Mouse (Mus musculus): Measurements from ENCODE around the gene Hmg20a. TPM values are rescaled to one million over a fixed set of nuclear protein-coding genes. Genes with fewer than 3 reads are reported as not detected.

Hmg20a gene
- polyA plus RNA-seq, 1 experiment = 13.8 TPM

DNA sequence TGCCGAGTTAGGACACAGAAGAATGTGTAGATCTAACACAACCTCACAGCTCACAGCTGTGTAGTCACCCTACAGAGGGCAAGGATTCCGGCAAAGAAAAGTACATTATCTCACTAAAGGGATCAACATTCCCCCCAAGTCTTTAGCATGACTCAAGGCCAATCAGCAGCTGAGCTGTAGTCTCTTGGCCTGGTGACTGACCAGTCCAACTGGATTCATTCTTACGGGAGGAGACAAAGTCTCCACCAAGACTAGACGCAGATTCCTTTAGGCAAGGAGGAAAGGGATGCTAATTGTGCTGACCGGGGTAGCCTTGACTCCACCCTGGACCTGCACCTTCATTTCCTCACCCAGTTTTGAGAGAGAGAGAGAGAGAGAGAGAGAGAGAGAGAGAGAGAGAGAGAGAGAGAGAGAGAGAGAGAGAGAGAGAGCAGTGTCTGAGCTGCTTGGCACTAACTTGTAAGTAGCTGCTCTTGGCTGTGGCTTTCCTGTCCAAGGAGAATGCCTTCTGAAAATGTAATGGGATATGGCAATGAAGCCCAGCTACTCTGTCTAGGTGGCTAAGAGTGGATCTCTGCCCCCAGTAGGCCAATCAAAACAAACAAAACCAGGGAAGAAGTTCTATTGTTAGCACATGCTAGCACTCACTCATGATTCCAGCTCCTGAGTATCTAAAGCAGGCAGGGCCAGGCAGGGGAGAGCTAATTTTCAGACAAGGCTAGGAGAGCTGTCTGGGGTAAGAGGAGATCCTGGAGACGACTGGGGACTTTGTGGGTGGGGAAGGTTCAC lies 126.5 kb downstream of the Hmg20a start:
- Histone ChIP-seq H3K4me3 (no peak overlapping the region), H3K36me3 (ENCODE audit: control insufficient read depth, insufficient read depth) (no peaks in the 10 kb centered on the region), H3ac (ENCODE audit: control insufficient read depth, insufficient read length) (no peak overlapping the region), H3K4me2 (ENCODE audit: low read depth) (peak overlapping the region; percentile 69), H3K79me2 (ENCODE audit: control insufficient read depth, insufficient read depth) (no peaks in the 10 kb centered on the region), H3K27me3 (ENCODE audit: control insufficient read depth, insufficient read depth, insufficient read length) (no peaks in the 10 kb centered on the region)
- TF ChIP-seq POLR2A (IDR thresholded peaks at IDR 0.05; ENCODE audit: insufficient read length, low read depth) = peak; percentile 19
- peak; percentile 46 to 85 (median 82) for TF ChIP-seq MYOD1 (IDR thresholded peaks at IDR 0.05; ENCODE audit: control insufficient read depth in 1 of 3, insufficient read length in 2 of 3, low read depth in 2 of 3)
- no peak for TF ChIP-seq USF1 (IDR thresholded peaks at IDR 0.05; ENCODE audit: low read depth)
- TF ChIP-seq MYOG (IDR thresholded peaks at IDR 0.05; ENCODE audit: control insufficient read depth in 1 of 3, insufficient read depth in 1 of 3, insufficient read length in 2 of 3, low read depth in 2 of 3) = peak in 1 of 3 experiments; percentile 35

Other genes with a start within 250 kb of the Hmg20a start
- gene Peak1, start 542 bp upstream of the Hmg20a start, polyA plus RNA-seq (2012; fragmentation: generic; extraction: Trizol) = 13.3 TPM